Mouse (Mus musculus): ENCODE data around the gene 4930432K21Rik. TPM values are rescaled to one million over a fixed set of nuclear protein-coding genes. Genes with fewer than 3 reads are reported as not detected.

Gene 4930432K21Rik
- polyA plus RNA-seq, 1 experiment from 2014 or later = 0.47 TPM

GRCm38 (mm10) chr8:84213277-84213676 lies 65.5 kb downstream of the 4930432K21Rik start:
- WGBS = 85% methylated on average over 4 of the region's 4 CpGs
- Histone ChIP-seq H3K27ac (ENCODE audit: low read depth, low read length) (no peak overlapping the region), H3K36me3 (ENCODE audit: control insufficient read depth, insufficient read depth, low read length) (peaks cover 8% of the 10 kb centered on the region)

GRCm38 (mm10) chr8:84217206-84217605 lies 69.4 kb downstream of the 4930432K21Rik start:
- Histone ChIP-seq H3K9ac (ENCODE audit: low read depth, low read length) (no peak overlapping the region), H3K4me2 (no peak overlapping the region), H3K4me1 (replicated peaks; ENCODE audit: control insufficient read depth, insufficient read depth, low read length) (0 out of 2 replicates have a peak, but pooled peaks cover 2% of the 10 kb centered on the region), H3K27me3 (replicated peaks; ENCODE audit: control insufficient read depth, insufficient read depth, low read length) (no peaks in the 10 kb centered on the region), H3K9me3 (ENCODE audit: control insufficient read depth, low read length) (no peaks in the 10 kb centered on the region), H3K36me3 (ENCODE audit: control insufficient read depth, insufficient read depth, low read length) (peaks cover 11% of the 10 kb centered on the region), H3K27ac (ENCODE audit: low read depth, low read length) (no peak overlapping the region), H3K4me3 (ENCODE audit: low read depth, low read length) (no peak overlapping the region)
- ATAC-seq (replicated peaks; ENCODE audit: low FRiP score) = no peak
- WGBS = 95% methylated on average over 11 of the region's 11 CpGs
- DNase-seq (ENCODE audit: low spot score) = no peak

More at GRCm38 (mm10) chr8:84213277-84213676, 65.5 kb downstream of the 4930432K21Rik start:
- no peak for ATAC-seq (replicated peaks; ENCODE audit: low FRiP score)
- Histone ChIP-seq H3K4me1 (replicated peaks; ENCODE audit: control insufficient read depth, insufficient read depth, low read length) (peaks cover 4% of the 10 kb centered on the region), H3K4me2 (no peak overlapping the region), H3K9me3 (ENCODE audit: control insufficient read depth, low read length) (no peaks in the 10 kb centered on the region), H3K4me3 (ENCODE audit: low read depth, low read length) (no peak overlapping the region), H3K9ac (ENCODE audit: low read depth, low read length) (no peak overlapping the region), H3K27me3 (replicated peaks; ENCODE audit: control insufficient read depth, insufficient read depth, low read length) (no peaks in the 10 kb centered on the region)
- DNase-seq (ENCODE audit: low spot score) = no peak

GRCm38 (mm10) chr8:84218143-84218542 lies 70.3 kb downstream of the 4930432K21Rik start:
- Histone ChIP-seq H3K4me1 (replicated peaks; ENCODE audit: control insufficient read depth, insufficient read depth, low read length) (peaks cover 7% of the 10 kb centered on the region), H3K36me3 (ENCODE audit: control insufficient read depth, insufficient read depth, low read length) (peaks cover 9% of the 10 kb centered on the region), H3K9ac (ENCODE audit: low read depth, low read length) (no peak overlapping the region), H3K9me3 (ENCODE audit: control insufficient read depth, low read length) (no peaks in the 10 kb centered on the region), H3K4me3 (ENCODE audit: low read depth, low read length) (no peak overlapping the region), H3K27me3 (replicated peaks; ENCODE audit: control insufficient read depth, insufficient read depth, low read length) (no peaks in the 10 kb centered on the region), H3K4me2 (no peak overlapping the region), H3K27ac (ENCODE audit: low read depth, low read length) (no peak overlapping the region)
- DNase-seq (ENCODE audit: low spot score) (no peak), ATAC-seq (replicated peaks; ENCODE audit: low FRiP score) (no peak)
- 94% methylated on average over 5 of the region's 5 CpGs for WGBS

GRCm38 (mm10) chr8:84220105-84220504 lies 72.3 kb downstream of the 4930432K21Rik start:
- peaks cover 20% of the 10 kb centered on the region for H3K36me3 ChIP-seq (ENCODE audit: control insufficient read depth, insufficient read depth, low read length)
- no peak overlapping the region for H3K4me3 ChIP-seq (ENCODE audit: low read depth, low read length)
- no peak for ATAC-seq (replicated peaks; ENCODE audit: low FRiP score)
- H3K27ac ChIP-seq (ENCODE audit: low read depth, low read length) = no peak overlapping the region
- no peaks in the 10 kb centered on the region for H3K27me3 ChIP-seq (replicated peaks; ENCODE audit: control insufficient read depth, insufficient read depth, low read length)
- H3K4me1 ChIP-seq (replicated peaks; ENCODE audit: control insufficient read depth, insufficient read depth, low read length) = peaks cover 7% of the 10 kb centered on the region
- DNase-seq (ENCODE audit: low spot score) = no peak
- no peak overlapping the region for H3K4me2 ChIP-seq
- WGBS = 63% methylated on average over 7 of the region's 7 CpGs
- H3K9me3 ChIP-seq (ENCODE audit: control insufficient read depth, low read length) = no peaks in the 10 kb centered on the region
- H3K9ac ChIP-seq (ENCODE audit: low read depth, low read length) = no peak overlapping the region

MicroRNAs encoded within 50 kb of the gene (microRNA counts, 519-probe panel; counts per million panel counts)
- microRNA mmu-miR-181c (not detected), microRNA mmu-miR-23a (5,781 counts per million, percentile 61 among the panel's probes with 10 or more counts), microRNA mmu-miR-27a (6,229 counts per million, percentile 71 among the panel's probes with 10 or more counts)

Small RNAs within 50 kb of the gene (microRNA-seq; reads per million reads assigned to microRNA genes)
- gene Gm25110 (ENCODE audit: borderline number of aligned reads) (not detected), gene Mir181c (ENCODE audit: borderline number of aligned reads) (4,900 reads per million, percentile 88 among the genes with 10 or more reads in this experiment), gene Mir181d (ENCODE audit: borderline number of aligned reads) (5,581 reads per million, percentile 88 among the genes with 10 or more reads in this experiment), gene Mir23a (ENCODE audit: borderline number of aligned reads) (12,622 reads per million, percentile 95 among the genes with 10 or more reads in this experiment), gene Mir24-2 (ENCODE audit: borderline number of aligned reads) (not detected), gene Mir27a (ENCODE audit: borderline number of aligned reads) (169 reads per million, percentile 53 among the genes with 10 or more reads in this experiment), gene Mir3074-2 (ENCODE audit: borderline number of aligned reads) (not detected)

Other genes starting within 250 kb of the 4930432K21Rik start
- gene Adgrl1, start 247.9 kb upstream of the 4930432K21Rik start, polyA plus RNA-seq (2014; fragmentation: Nextera tagmentation; extraction: Ambion mirVana) = 7.4 and 10.3 TPM in 2 replicates
- 0.25 and 0.37 TPM in 2 replicates for gene Gm10644, start 192.8 kb upstream of the 4930432K21Rik start, polyA plus RNA-seq (2014; fragmentation: Nextera tagmentation; extraction: Ambion mirVana)
- gene Asf1b, start 192.5 kb upstream of the 4930432K21Rik start, polyA plus RNA-seq (2014; fragmentation: Nextera tagmentation; extraction: Ambion mirVana) = 109 and 123 TPM in 2 replicates
- gene Prkaca, start 175.0 kb upstream of the 4930432K21Rik start, polyA plus RNA-seq (2014; fragmentation: Nextera tagmentation; extraction: Ambion mirVana) = 96.9 and 99.2 TPM in 2 replicates
- gene Samd1, start 150.4 kb upstream of the 4930432K21Rik start, polyA plus RNA-seq (2014; fragmentation: Nextera tagmentation; extraction: Ambion mirVana) = 13.4 and 17.6 TPM in 2 replicates
- 0.29 and 1.5 TPM in 2 replicates for gene 1700067K01Rik, start 146.5 kb upstream of the 4930432K21Rik start, polyA plus RNA-seq (2014; fragmentation: Nextera tagmentation; extraction: Ambion mirVana)
- gene 2210011C24Rik, start 135.9 kb upstream of the 4930432K21Rik start, polyA plus RNA-seq (2014; fragmentation: Nextera tagmentation; extraction: Ambion mirVana) = not detected in 2 replicates
- gene Palm3, start 126.6 kb upstream of the 4930432K21Rik start, polyA plus RNA-seq (2014; fragmentation: Nextera tagmentation; extraction: Ambion mirVana) = 0.66 and 1.2 TPM in 2 replicates
- gene Il27ra, start 105.4 kb upstream of the 4930432K21Rik start, polyA plus RNA-seq (2014; fragmentation: Nextera tagmentation; extraction: Ambion mirVana) = 1.8 and 3.1 TPM in 2 replicates
- gene Rln3, start 103.0 kb upstream of the 4930432K21Rik start, polyA plus RNA-seq (2014; fragmentation: Nextera tagmentation; extraction: Ambion mirVana) = 0.42 TPM in 1 of 2 replicates, not detected in the other
- 0.52 and 0.86 TPM in 2 replicates for gene Gm10643, start 82.9 kb upstream of the 4930432K21Rik start, polyA plus RNA-seq (2014; fragmentation: Nextera tagmentation; extraction: Ambion mirVana)
- gene Rfx1, start 81.2 kb upstream of the 4930432K21Rik start, polyA plus RNA-seq (2014; fragmentation: Nextera tagmentation; extraction: Ambion mirVana) = 8.4 and 9.5 TPM in 2 replicates
- 5.9 and 10.0 TPM in 2 replicates for gene Dcaf15, start 43.3 kb upstream of the 4930432K21Rik start, polyA plus RNA-seq (2014; fragmentation: Nextera tagmentation; extraction: Ambion mirVana)
- 0.12 and 0.26 TPM in 2 replicates for gene Podnl1, start 22.0 kb upstream of the 4930432K21Rik start, polyA plus RNA-seq (2014; fragmentation: Nextera tagmentation; extraction: Ambion mirVana)
- 13.7 and 14.1 TPM in 2 replicates for gene Cc2d1a, start 89 bp upstream of the 4930432K21Rik start, polyA plus RNA-seq (2014; fragmentation: Nextera tagmentation; extraction: Ambion mirVana)
- 1.2 and 1.8 TPM in 2 replicates for gene Nanos3, start 37.2 kb downstream of the 4930432K21Rik start, polyA plus RNA-seq (2014; fragmentation: Nextera tagmentation; extraction: Ambion mirVana)
- gene Zswim4, start 89.0 kb downstream of the 4930432K21Rik start, polyA plus RNA-seq (2014; fragmentation: Nextera tagmentation; extraction: Ambion mirVana) = 7.9 and 9.1 TPM in 2 replicates
- gene D8Ertd738e, start 101.7 kb downstream of the 4930432K21Rik start, polyA plus RNA-seq (2014; fragmentation: Nextera tagmentation; extraction: Ambion mirVana) = 323 and 339 TPM in 2 replicates
- 92.2 and 95.9 TPM in 2 replicates for gene Mri1, start 109.3 kb downstream of the 4930432K21Rik start, polyA plus RNA-seq (2014; fragmentation: Nextera tagmentation; extraction: Ambion mirVana)
- gene Ccdc130, start 122.4 kb downstream of the 4930432K21Rik start, polyA plus RNA-seq (2014; fragmentation: Nextera tagmentation; extraction: Ambion mirVana) = 16.0 and 20.1 TPM in 2 replicates
- gene Cacna1a, start 240.4 kb downstream of the 4930432K21Rik start, polyA plus RNA-seq (2014; fragmentation: Nextera tagmentation; extraction: Ambion mirVana) = 1.1 and 1.8 TPM in 2 replicates

Data from liver, embryonic 11.5 days (tissue).